Mouse (Mus musculus): ENCODE results near the gene Pgm2l1. TPM values are rescaled to one million over a fixed set of nuclear protein-coding genes. Genes with fewer than 3 reads are reported as not detected.
A peak's percentile ranks its signal among the peaks of the same experiment; 100 is the strongest.

Pgm2l1 gene
- polyA plus RNA-seq, 1 experiment from 2014 or later: 2.6 TPM

GRCm38 (mm10) chr7:100288622-100289021 lies 61.4 kb downstream of the Pgm2l1 start:
- Histone ChIP-seq H3K27ac (ENCODE audit: low read depth, low read length) (peak overlapping the region; percentile 92), H3K4me1 (ENCODE audit: control insufficient read depth, insufficient read depth, low read length) (peaks cover 16% of the 10 kb centered on the region), H3K27me3 (ENCODE audit: control insufficient read depth, insufficient read depth, low read length) (peaks cover 9% of the 10 kb centered on the region), H3K4me2 (peak overlapping the region; percentile 55), H3K9ac (ENCODE audit: low read depth, low read length) (peak overlapping the region; percentile 25), H3K4me3 (ENCODE audit: low read depth, low read length) (no peak overlapping the region; the same call in 1 of the 2 replicates), H3K36me3 (ENCODE audit: control insufficient read depth, insufficient read depth, low read length) (0 out of 2 replicates have a peak, but pooled peaks cover 3% of the 10 kb centered on the region), H3K9me3 (replicated peaks; ENCODE audit: control insufficient read depth, low read length) (no peaks in the 10 kb centered on the region; the same call in 1 of the 2 replicates)
- ATAC-seq (replicated peaks; ENCODE audit: insufficient number of reproducible peaks, low FRiP score, low TSS enrichment): peak; percentile 19; the same call in 1 of the 2 replicates
- WGBS (ENCODE audit: insufficient replicate concordance): 32% methylated on average over 11 of the region's 11 CpGs

DNA sequence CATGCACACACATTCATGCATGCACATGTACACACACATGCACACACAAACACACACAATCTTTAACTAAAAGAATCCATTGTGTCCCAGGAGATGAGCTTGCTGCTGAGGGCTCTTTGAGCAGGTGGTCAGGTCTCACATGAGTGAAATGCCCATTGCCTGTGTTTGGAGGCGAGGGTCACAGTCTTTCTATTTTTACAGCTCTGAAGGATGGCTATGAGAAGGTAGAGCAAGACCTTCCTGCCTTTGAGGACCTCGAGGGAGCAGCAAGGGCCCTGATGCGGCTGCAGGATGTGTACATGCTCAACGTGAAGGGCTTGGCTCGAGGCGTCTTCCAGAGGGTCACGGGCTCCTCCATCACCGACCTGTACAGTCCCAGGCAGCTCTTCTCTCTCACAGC lies 66.4 kb downstream of the Pgm2l1 start:
- Histone ChIP-seq H3K9ac (ENCODE audit: low read depth, low read length) (no peak overlapping the region), H3K27ac (ENCODE audit: low read depth, low read length) (no peak overlapping the region), H3K27me3 (ENCODE audit: control insufficient read depth, insufficient read depth, low read length) (no peaks in the 10 kb centered on the region), H3K36me3 (ENCODE audit: control insufficient read depth, insufficient read depth, low read length) (0 out of 2 replicates have a peak, but pooled peaks cover 3% of the 10 kb centered on the region), H3K4me3 (ENCODE audit: low read depth, low read length) (no peak overlapping the region), H3K9me3 (replicated peaks; ENCODE audit: control insufficient read depth, low read length) (no peaks in the 10 kb centered on the region; the same call in 1 of the 2 replicates), H3K4me1 (ENCODE audit: control insufficient read depth, insufficient read depth, low read length) (peaks cover 8% of the 10 kb centered on the region), H3K4me2 (no peak overlapping the region)
- ATAC-seq (replicated peaks; ENCODE audit: insufficient number of reproducible peaks, low FRiP score, low TSS enrichment): no peak
- WGBS (ENCODE audit: insufficient replicate concordance): 73% methylated on average over 8 of the region's 8 CpGs

DNA sequence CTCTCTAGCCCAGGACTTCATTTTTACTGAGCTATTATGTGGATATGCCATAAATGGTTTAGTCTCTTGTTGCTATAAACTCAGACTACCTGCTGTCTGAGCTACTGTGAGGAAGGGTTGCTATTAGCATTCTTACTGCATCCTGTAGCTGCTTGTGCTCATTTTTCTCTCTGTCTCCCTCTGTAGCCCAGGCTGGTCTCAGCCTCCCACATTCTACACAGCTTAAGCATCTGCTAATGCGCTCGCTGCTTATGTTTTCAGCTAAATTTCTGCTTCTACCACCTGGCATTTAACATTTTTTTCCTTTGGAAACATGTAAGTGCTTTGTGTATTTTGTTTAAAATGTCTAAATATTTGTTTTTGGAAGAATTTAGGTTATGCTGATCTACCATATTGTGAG lies 68.6 kb downstream of the Pgm2l1 start:
- no peak overlapping the region for H3K27ac ChIP-seq (ENCODE audit: low read depth, low read length)
- no peak for ATAC-seq (replicated peaks; ENCODE audit: insufficient number of reproducible peaks, low FRiP score, low TSS enrichment)
- no peaks in the 10 kb centered on the region for H3K27me3 ChIP-seq (ENCODE audit: control insufficient read depth, insufficient read depth, low read length)
- no peak overlapping the region for H3K4me3 ChIP-seq (ENCODE audit: low read depth, low read length)
- 0 out of 2 replicates have a peak, but pooled peaks cover 2% of the 10 kb centered on the region for H3K36me3 ChIP-seq (ENCODE audit: control insufficient read depth, insufficient read depth, low read length)
- H3K4me2 ChIP-seq: no peak overlapping the region
- H3K4me1 ChIP-seq (ENCODE audit: control insufficient read depth, insufficient read depth, low read length): peaks cover 12% of the 10 kb centered on the region; the same call in 1 of the 2 replicates
- H3K9me3 ChIP-seq (replicated peaks; ENCODE audit: control insufficient read depth, low read length): no peaks in the 10 kb centered on the region; the same call in 1 of the 2 replicates
- no peak overlapping the region for H3K9ac ChIP-seq (ENCODE audit: low read depth, low read length)
- WGBS (ENCODE audit: insufficient replicate concordance): 96% methylated on average over 2 of the region's 2 CpGs

DNA sequence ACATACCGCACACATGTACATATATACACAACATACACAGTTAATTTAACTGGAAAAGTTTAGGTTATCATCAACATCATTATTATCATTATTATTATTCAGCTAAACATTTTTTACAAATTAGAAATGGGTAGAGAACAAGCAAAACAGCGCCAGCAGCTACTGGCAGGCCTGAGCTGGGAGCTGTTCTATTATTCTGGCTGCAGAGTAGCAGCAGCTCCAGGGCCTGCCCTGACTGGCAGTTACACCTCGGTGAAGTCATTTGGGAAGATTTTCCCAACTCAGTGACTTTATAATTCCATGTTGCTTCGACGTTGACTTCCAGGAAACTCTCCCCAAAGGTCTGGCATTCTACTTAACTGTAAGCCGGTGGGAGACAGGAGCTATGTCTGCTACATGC lies 69.5 kb downstream of the Pgm2l1 start:
- H3K36me3 ChIP-seq (ENCODE audit: control insufficient read depth, insufficient read depth, low read length): no peaks in the 10 kb centered on the region
- H3K4me2 ChIP-seq: no peak overlapping the region
- WGBS (ENCODE audit: insufficient replicate concordance): 71% methylated on average over 6 of the region's 6 CpGs
- no peak overlapping the region for H3K9ac ChIP-seq (ENCODE audit: low read depth, low read length)
- H3K27me3 ChIP-seq (ENCODE audit: control insufficient read depth, insufficient read depth, low read length): no peaks in the 10 kb centered on the region
- no peak for ATAC-seq (replicated peaks; ENCODE audit: insufficient number of reproducible peaks, low FRiP score, low TSS enrichment)
- peaks cover 18% of the 10 kb centered on the region for H3K4me1 ChIP-seq (ENCODE audit: control insufficient read depth, insufficient read depth, low read length)
- no peak overlapping the region for H3K27ac ChIP-seq (ENCODE audit: low read depth, low read length)
- H3K4me3 ChIP-seq (ENCODE audit: low read depth, low read length): no peak overlapping the region
- no peaks in the 10 kb centered on the region for H3K9me3 ChIP-seq (replicated peaks; ENCODE audit: control insufficient read depth, low read length)

GRCm38 (mm10) chr7:100298861-100299510 lies 71.8 kb downstream of the Pgm2l1 start:
- no peaks in the 10 kb centered on the region for H3K9me3 ChIP-seq (replicated peaks; ENCODE audit: control insufficient read depth, low read length)
- 70% methylated on average over 14 of the region's 14 CpGs for WGBS (ENCODE audit: insufficient replicate concordance)
- ATAC-seq (replicated peaks; ENCODE audit: insufficient number of reproducible peaks, low FRiP score, low TSS enrichment): no peak
- no peaks in the 10 kb centered on the region for H3K27me3 ChIP-seq (ENCODE audit: control insufficient read depth, insufficient read depth, low read length)
- peak overlapping the region; percentile 24; the same call in 1 of the 2 replicates for H3K27ac ChIP-seq (ENCODE audit: low read depth, low read length)
- no peak overlapping the region for H3K4me3 ChIP-seq (ENCODE audit: low read depth, low read length)
- H3K4me2 ChIP-seq: no peak overlapping the region
- H3K9ac ChIP-seq (ENCODE audit: low read depth, low read length): no peak overlapping the region
- peaks cover 24% of the 10 kb centered on the region for H3K4me1 ChIP-seq (ENCODE audit: control insufficient read depth, insufficient read depth, low read length)
- no peaks in the 10 kb centered on the region for H3K36me3 ChIP-seq (ENCODE audit: control insufficient read depth, insufficient read depth, low read length)

DNA sequence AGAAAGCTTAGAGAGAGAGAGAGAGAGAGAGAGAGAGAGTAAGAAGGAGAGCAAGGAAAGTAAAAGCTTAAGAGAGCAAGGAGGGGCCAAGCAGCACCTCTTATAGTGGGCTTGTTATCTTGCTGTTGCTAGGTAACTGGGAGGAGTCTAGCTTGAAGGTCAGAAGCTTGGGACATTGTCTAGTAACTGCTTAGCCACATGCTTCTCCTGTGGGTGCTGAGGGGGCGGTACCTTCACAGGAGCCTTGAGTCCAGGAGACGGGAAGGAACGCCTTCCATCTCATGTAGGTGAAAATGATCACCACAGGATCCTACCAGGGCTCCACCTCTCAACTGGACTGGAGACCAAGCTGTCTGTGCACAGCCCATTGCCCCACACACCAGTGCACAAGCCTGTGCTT lies 74.2 kb downstream of the Pgm2l1 start:
- Histone ChIP-seq H3K4me2 (no peak overlapping the region), H3K36me3 (ENCODE audit: control insufficient read depth, insufficient read depth, low read length) (no peaks in the 10 kb centered on the region), H3K9me3 (replicated peaks; ENCODE audit: control insufficient read depth, low read length) (no peaks in the 10 kb centered on the region), H3K4me1 (ENCODE audit: control insufficient read depth, insufficient read depth, low read length) (peaks cover 24% of the 10 kb centered on the region), H3K27me3 (ENCODE audit: control insufficient read depth, insufficient read depth, low read length) (no peaks in the 10 kb centered on the region), H3K4me3 (ENCODE audit: low read depth, low read length) (no peak overlapping the region), H3K27ac (ENCODE audit: low read depth, low read length) (peak overlapping the region; percentile 12; the same call in 1 of the 2 replicates), H3K9ac (ENCODE audit: low read depth, low read length) (no peak overlapping the region)
- WGBS (ENCODE audit: insufficient replicate concordance): 49% methylated on average over 3 of the region's 3 CpGs
- ATAC-seq (replicated peaks; ENCODE audit: insufficient number of reproducible peaks, low FRiP score, low TSS enrichment): no peak; the same call in 1 of the 2 replicates

GRCm38 (mm10) chr7:100302316-100302715 lies 75.1 kb downstream of the Pgm2l1 start:
- Histone ChIP-seq H3K4me1 (ENCODE audit: control insufficient read depth, insufficient read depth, low read length) (peaks cover 24% of the 10 kb centered on the region), H3K9ac (ENCODE audit: low read depth, low read length) (no peak overlapping the region), H3K4me3 (ENCODE audit: low read depth, low read length) (no peak overlapping the region), H3K27me3 (ENCODE audit: control insufficient read depth, insufficient read depth, low read length) (no peaks in the 10 kb centered on the region), H3K36me3 (ENCODE audit: control insufficient read depth, insufficient read depth, low read length) (no peaks in the 10 kb centered on the region), H3K9me3 (replicated peaks; ENCODE audit: control insufficient read depth, low read length) (no peaks in the 10 kb centered on the region), H3K27ac (ENCODE audit: low read depth, low read length) (peak overlapping the region; percentile 63), H3K4me2 (no peak overlapping the region)
- ATAC-seq (replicated peaks; ENCODE audit: insufficient number of reproducible peaks, low FRiP score, low TSS enrichment): no peak
- 36% methylated on average over 4 of the region's 4 CpGs for WGBS (ENCODE audit: insufficient replicate concordance)

DNA sequence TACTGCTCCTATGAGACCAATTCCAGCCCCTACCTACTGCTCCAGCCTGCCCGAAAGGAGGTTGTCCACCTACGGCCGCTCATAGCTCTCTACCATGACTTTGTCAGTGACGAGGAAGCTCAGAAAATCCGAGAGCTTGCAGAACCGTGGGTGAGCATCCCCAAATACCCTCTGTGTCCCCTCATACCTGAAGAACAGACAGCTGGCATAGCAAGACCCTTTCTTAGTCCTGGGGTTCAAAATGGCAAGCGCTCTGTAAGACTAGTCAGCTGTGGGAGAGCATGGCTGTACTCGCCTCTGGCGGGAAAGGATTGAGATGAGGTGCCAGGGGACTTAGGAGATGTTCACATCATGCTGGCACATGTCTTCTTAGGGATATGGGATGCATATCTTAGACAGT lies 78.7 kb downstream of the Pgm2l1 start:
- no peak overlapping the region for H3K9ac ChIP-seq (ENCODE audit: low read depth, low read length)
- H3K27ac ChIP-seq (ENCODE audit: low read depth, low read length): no peak overlapping the region
- no peaks in the 10 kb centered on the region for H3K27me3 ChIP-seq (ENCODE audit: control insufficient read depth, insufficient read depth, low read length)
- no peak for ATAC-seq (replicated peaks; ENCODE audit: insufficient number of reproducible peaks, low FRiP score, low TSS enrichment)
- peaks cover 28% of the 10 kb centered on the region for H3K4me1 ChIP-seq (ENCODE audit: control insufficient read depth, insufficient read depth, low read length)
- no peak overlapping the region for H3K4me3 ChIP-seq (ENCODE audit: low read depth, low read length)
- no peaks in the 10 kb centered on the region for H3K36me3 ChIP-seq (ENCODE audit: control insufficient read depth, insufficient read depth, low read length)
- no peaks in the 10 kb centered on the region for H3K9me3 ChIP-seq (replicated peaks; ENCODE audit: control insufficient read depth, low read length)
- no peak overlapping the region for H3K4me2 ChIP-seq
- WGBS (ENCODE audit: insufficient replicate concordance): 85% methylated on average over 9 of the region's 9 CpGs
